Mouse (Mus musculus) CD4-positive naive resting alpha-beta T cell, adult 57 days (primary cell): ENCODE data around the gene P2ry4. TPM values are rescaled to one million over a fixed set of nuclear protein-coding genes. Genes with fewer than 3 reads are reported as not detected.

Experiments used
- total RNA-seq: library from RNA; stranded (reverse); gene quantifications from one replicate; pipeline ENCODE4 v1.2.4, GENCODE M21; 2023

The P2ry4 gene
- not detected for total RNA-seq

DNA sequence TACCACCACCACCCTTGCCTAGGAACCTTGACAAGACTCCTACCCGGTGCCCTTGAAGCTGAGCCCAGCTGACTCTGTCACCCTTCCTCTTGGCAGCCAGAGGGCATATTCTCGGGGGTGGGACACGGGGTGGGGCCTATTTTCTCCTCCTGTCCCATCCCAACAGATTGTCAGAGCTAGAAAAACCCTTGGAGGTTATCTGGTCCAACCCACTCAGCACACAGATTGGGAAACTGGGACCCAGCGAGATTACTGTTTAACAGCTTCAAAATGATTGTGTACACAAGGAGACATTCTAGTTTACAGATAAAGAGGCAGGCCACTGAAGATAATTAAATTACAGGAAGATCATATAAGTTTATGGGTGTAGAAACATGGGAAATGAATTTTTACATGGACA lies at the start of gene P2ry4:
Gene P2ry4, minus strand, starts transcription at position 79 of the 400 bp plus-strand sequence.

GRCm38 (mm10) chrX:100625802-100626793 lies 31.4 kb upstream of the P2ry4 start, which contains the start of gene Pdzd11:
TSS of gene Pdzd11 (minus strand) at chrX:100626568.

DNA sequence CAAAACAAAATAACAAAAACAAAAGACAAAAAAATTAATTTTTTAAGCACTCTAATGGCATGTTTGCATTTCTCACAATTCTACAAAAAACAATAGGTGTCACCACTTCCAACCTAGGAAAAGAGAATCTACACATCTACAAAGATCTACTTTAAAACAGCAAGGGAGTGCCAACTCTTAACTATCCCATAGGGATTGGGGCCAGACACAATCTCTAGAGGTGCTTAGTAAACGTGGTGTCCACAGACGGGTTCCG lies 30.8 kb upstream of the P2ry4 start, which contains the start of gene Kif4:
Gene Kif4, plus strand, starts transcription at position 192 of the 256 bp plus-strand sequence.

GRCm38 (mm10) chrX:100605314-100605713 lies 10.6 kb upstream of the P2ry4 start, which contains the start of gene Arr3:
TSS of gene Arr3 (plus strand) at chrX:100605497.

GRCm38 (mm10) chrX:100571951-100572350 lies 22.7 kb downstream of the P2ry4 start, which contains the start of gene Awat1:
TSS of gene Awat1 (plus strand) at chrX:100572251.

Other genes with a start within 250 kb of the P2ry4 start
- gene Otud6a, start 165.9 kb downstream of the P2ry4 start, total RNA-seq: not detected
- gene Awat2, start 152.2 kb downstream of the P2ry4 start, total RNA-seq: 0.30 TPM
- gene Igbp1, start 100.6 kb downstream of the P2ry4 start, total RNA-seq: 62.8 TPM
- not detected for gene Dgat2l6, start 70.0 kb downstream of the P2ry4 start, total RNA-seq
- not detected for gene Awat1, start 22.6 kb downstream of the P2ry4 start, total RNA-seq
- gene Arr3, start 10.6 kb upstream of the P2ry4 start, total RNA-seq: not detected
- 0.62 TPM for gene Kif4, start 30.9 kb upstream of the P2ry4 start, total RNA-seq
- gene Pdzd11, start 31.7 kb upstream of the P2ry4 start, total RNA-seq: 13.9 TPM
- gene Gdpd2, start 135.0 kb upstream of the P2ry4 start, total RNA-seq: not detected
- 7.1 TPM for gene Dlg3, start 172.9 kb upstream of the P2ry4 start, total RNA-seq